Mouse (Mus musculus) neural tube, embryonic 14.5 days (tissue): Measurements from ENCODE around the gene Tbc1d22a. TPM values are rescaled to one million over a fixed set of nuclear protein-coding genes. Genes with fewer than 3 reads are reported as not detected.

Experiments used
- ATAC-seq: fragments of 200-750 bp; cut with Nextera tagmentation; 2 replicates; pipeline ENCODE4 v1.8.0; 2017; ENCODE audit warnings: low read depth, mild to moderate bottlenecking, moderate TSS enrichment, moderate library complexity
- H3K27ac ChIP-seq: fragments of 300-500 bp; sonication (generic); 2 replicates; pipeline ENCODE4 v1.5.1; 2014; ENCODE audit warnings: low read depth, mild to moderate bottlenecking, control low read depth, low read length, moderate library complexity, mixed read lengths
- H3K27me3 ChIP-seq: fragments of 300-500 bp; sonication (generic); 2 replicates; pipeline ENCODE4 v1.6.1; 2014; ENCODE audit warnings: low read length; ENCODE audit not compliant: control insufficient read depth, insufficient read depth
- H3K36me3 ChIP-seq: fragments of 300-500 bp; sonication (generic); 2 replicates; pipeline ENCODE4 v1.6.1; 2014; ENCODE audit warnings: low read length, mixed read lengths; ENCODE audit not compliant: control insufficient read depth, insufficient read depth
- H3K4me1 ChIP-seq: fragments of 300-500 bp; sonication (generic); 2 replicates; pipeline ENCODE4 v1.6.1; 2014; ENCODE audit warnings: low read length; ENCODE audit not compliant: control insufficient read depth, insufficient read depth
- H3K4me2 ChIP-seq: fragments of 300-500 bp; sonication (generic); 2 replicates; pipeline ENCODE4 v1.6.1; 2014; ENCODE audit warnings: mild to moderate bottlenecking, low read depth, low read length, control low read depth
- H3K4me3 ChIP-seq: fragments of 300-500 bp; sonication (generic); 2 replicates; pipeline ENCODE4 v1.5.1; 2014; ENCODE audit warnings: low read depth, low read length, control low read depth, mixed read lengths
- H3K9ac ChIP-seq: fragments of 300-500 bp; sonication (generic); replicated peaks from 2 replicates; pipeline ENCODE4 v1.6.1; 2014; ENCODE audit warnings: low read depth, mild to moderate bottlenecking, control low read depth, low read length, mixed read lengths
- H3K9me3 ChIP-seq: fragments of 300-500 bp; sonication (generic); 2 replicates; pipeline ENCODE4 v1.6.1; 2016; ENCODE audit warnings: low read length; ENCODE audit not compliant: control insufficient read depth
- WGBS: fragments of 180-500 bp; shearing (Covaris S2); extraction: QIAGEN DNeasy Blood & Tissue Kit; methylation state at CpG from one replicate; pipeline ENCODE4 v1.1.7; 2014; 5-methylcytosine and 5-hydroxymethylcytosine counted together
- polyA plus RNA-seq: library from polyadenylated mRNA; unstranded; fragments of >200 nt; fragmentation: Nextera tagmentation; extraction: Ambion mirVana; gene quantifications from 2 replicates; pipeline ENCODE4 v1.2.1, GENCODE M21; 2014

Tbc1d22a gene
- polyA plus RNA-seq, 1 experiment from 2014 or later = 8.9 TPM

DNA sequence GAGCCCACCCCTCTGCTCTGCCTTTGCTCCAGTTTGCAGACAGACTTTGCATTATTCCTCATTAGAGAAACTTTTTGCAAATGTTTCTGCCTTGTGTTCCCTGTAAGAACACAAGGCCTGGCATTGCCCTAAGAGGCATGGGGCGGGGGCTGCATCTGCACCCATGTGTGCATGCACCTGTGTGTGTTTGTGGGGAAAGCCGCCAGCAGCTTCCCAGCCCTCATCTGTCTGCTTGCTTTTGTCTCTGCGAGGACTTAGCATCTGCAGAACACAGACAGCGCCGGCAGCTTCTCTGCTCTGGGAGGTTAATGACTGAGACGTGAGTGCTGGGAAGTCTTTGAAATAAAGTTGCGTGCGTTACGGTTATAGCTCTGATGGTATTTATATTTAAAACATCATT lies 120.5 kb downstream of the Tbc1d22a start:
- H3K27me3 ChIP-seq = no peaks in the 10 kb centered on the region
- no peaks in the 10 kb centered on the region for H3K36me3 ChIP-seq
- no peaks in the 10 kb centered on the region for H3K9me3 ChIP-seq
- peaks cover 31% of the 10 kb centered on the region for H3K4me1 ChIP-seq
- 48% methylated on average over 9 of the region's 9 CpGs for WGBS
- no peak for ATAC-seq
- no peak overlapping the region for H3K27ac ChIP-seq
- H3K4me2 ChIP-seq = no peak overlapping the region
- no peak overlapping the region for H3K9ac ChIP-seq
- H3K4me3 ChIP-seq = no peak overlapping the region

DNA sequence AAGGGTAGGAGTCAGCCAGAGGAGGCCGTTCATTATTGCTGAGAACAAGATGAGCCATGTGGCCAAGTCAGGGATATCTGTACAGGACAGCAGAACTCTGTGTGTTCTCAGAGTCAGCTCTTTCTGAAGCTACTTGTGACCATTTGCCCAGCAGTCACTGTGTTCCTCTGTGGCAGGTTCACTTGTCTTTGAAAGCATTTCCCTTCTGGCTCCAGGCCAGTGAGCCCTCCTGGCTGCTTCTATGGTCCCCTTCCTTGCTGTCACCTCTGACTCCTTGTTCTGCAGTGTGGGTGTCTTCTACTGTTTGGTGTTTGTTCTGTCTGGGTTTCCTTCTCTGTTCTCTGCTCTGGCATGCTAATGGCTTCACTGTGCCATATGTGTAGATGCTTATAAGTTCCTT lies 121.5 kb downstream of the Tbc1d22a start:
- no peaks in the 10 kb centered on the region for H3K9me3 ChIP-seq
- no peak overlapping the region for H3K4me3 ChIP-seq
- H3K27ac ChIP-seq = no peak overlapping the region
- ATAC-seq = no peak
- H3K4me2 ChIP-seq = no peak overlapping the region
- peaks cover 22% of the 10 kb centered on the region for H3K4me1 ChIP-seq
- H3K36me3 ChIP-seq = no peaks in the 10 kb centered on the region
- no peak overlapping the region for H3K9ac ChIP-seq
- 71% methylated on average over 1 of the region's 1 CpGs for WGBS
- no peaks in the 10 kb centered on the region for H3K27me3 ChIP-seq

GRCm38 (mm10) chr15:86337726-86338125 lies 123.5 kb downstream of the Tbc1d22a start:
- H3K4me3 ChIP-seq = no peak overlapping the region
- H3K9ac ChIP-seq = no peak overlapping the region
- no peaks in the 10 kb centered on the region for H3K27me3 ChIP-seq
- no peak overlapping the region for H3K27ac ChIP-seq
- no peak for ATAC-seq
- H3K36me3 ChIP-seq = no peaks in the 10 kb centered on the region
- H3K9me3 ChIP-seq = no peaks in the 10 kb centered on the region
- peaks cover 21% of the 10 kb centered on the region for H3K4me1 ChIP-seq
- H3K4me2 ChIP-seq = no peak overlapping the region
- 67% methylated on average over 10 of the region's 10 CpGs for WGBS

DNA sequence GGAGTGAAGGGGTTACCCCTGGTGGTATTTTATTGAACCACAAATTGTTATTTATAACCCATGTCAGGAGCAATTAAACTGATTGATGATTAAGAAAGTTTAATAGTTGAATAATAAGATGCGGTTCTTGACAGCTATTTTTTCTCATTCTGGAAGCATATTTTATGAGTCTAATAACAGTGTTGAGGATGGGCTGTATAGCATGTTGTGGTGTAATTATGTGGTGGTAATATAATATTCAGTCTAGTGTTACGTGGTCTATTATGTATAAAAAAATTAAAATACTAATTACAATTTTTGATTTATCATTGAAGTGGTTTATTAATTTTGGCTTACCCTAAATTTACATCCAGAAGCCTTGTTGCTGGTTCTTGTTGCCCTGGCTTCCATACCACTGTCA lies 125.5 kb downstream of the Tbc1d22a start:
- ATAC-seq = peak; percentile 72; the same call in 1 of the 2 replicates
- Histone ChIP-seq H3K4me3 (no peak overlapping the region), H3K36me3 (no peaks in the 10 kb centered on the region), H3K27ac (no peak overlapping the region), H3K4me2 (no peak overlapping the region), H3K9ac (no peak overlapping the region), H3K4me1 (peaks cover 32% of the 10 kb centered on the region), H3K9me3 (no peaks in the 10 kb centered on the region), H3K27me3 (no peaks in the 10 kb centered on the region)
- 40% methylated on average over 2 of the region's 2 CpGs for WGBS

DNA sequence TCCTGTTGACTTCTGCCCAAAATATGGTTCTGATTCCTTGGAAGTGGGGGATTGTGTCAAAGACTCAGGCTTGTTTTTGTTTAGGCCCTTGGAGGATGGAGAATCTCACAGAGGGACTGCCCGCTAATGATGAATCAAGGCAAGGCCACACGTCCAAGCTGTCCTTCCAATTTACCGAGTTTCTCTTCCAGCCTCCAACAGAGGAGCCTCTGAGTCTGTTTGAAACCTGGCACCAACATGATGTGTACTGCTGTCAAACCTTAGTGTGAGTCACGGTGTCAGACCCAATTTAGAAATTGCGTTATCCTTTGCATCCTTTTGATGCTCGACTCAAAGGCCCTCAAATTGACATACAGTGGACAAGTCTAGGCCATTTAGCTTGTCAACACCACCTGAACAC lies 126.5 kb downstream of the Tbc1d22a start:
- WGBS = 87% methylated on average over 6 of the region's 6 CpGs
- H3K4me2 ChIP-seq = no peak overlapping the region
- peaks cover 32% of the 10 kb centered on the region for H3K4me1 ChIP-seq

GRCm38 (mm10) chr15:86342637-86343375 lies 128.5 kb downstream of the Tbc1d22a start:
- no peak for ATAC-seq
- WGBS = 89% methylated on average over 8 of the region's 8 CpGs
- no peak overlapping the region for H3K9ac ChIP-seq
- peaks cover 45% of the 10 kb centered on the region for H3K4me1 ChIP-seq
- H3K9me3 ChIP-seq = no peaks in the 10 kb centered on the region
- no peaks in the 10 kb centered on the region for H3K27me3 ChIP-seq
- no peaks in the 10 kb centered on the region for H3K36me3 ChIP-seq
- H3K27ac ChIP-seq = no peak overlapping the region
- H3K4me3 ChIP-seq = no peak overlapping the region
- no peak overlapping the region for H3K4me2 ChIP-seq

More for the DNA sequence above, 126.5 kb downstream of the Tbc1d22a start:
- no peaks in the 10 kb centered on the region for H3K27me3 ChIP-seq
- no peaks in the 10 kb centered on the region for H3K36me3 ChIP-seq
- H3K4me3 ChIP-seq = no peak overlapping the region
- ATAC-seq = no peak
- H3K9ac ChIP-seq = no peak overlapping the region
- no peak overlapping the region for H3K27ac ChIP-seq
- no peaks in the 10 kb centered on the region for H3K9me3 ChIP-seq

GRCm38 (mm10) chr15:86344906-86345331 lies 130.7 kb downstream of the Tbc1d22a start:
- peak overlapping the region; percentile 28; the same call in 1 of the 2 replicates for H3K27ac ChIP-seq
- WGBS = 41% methylated on average over 8 of the region's 8 CpGs
- H3K4me2 ChIP-seq = no peak overlapping the region
- H3K4me3 ChIP-seq = no peak overlapping the region
- no peaks in the 10 kb centered on the region for H3K9me3 ChIP-seq
- no peak overlapping the region for H3K9ac ChIP-seq
- H3K27me3 ChIP-seq = no peaks in the 10 kb centered on the region
- ATAC-seq = no peak
- peaks cover 43% of the 10 kb centered on the region for H3K4me1 ChIP-seq
- H3K36me3 ChIP-seq = no peaks in the 10 kb centered on the region

GRCm38 (mm10) chr15:86345907-86346306 lies 131.6 kb downstream of the Tbc1d22a start:
- no peak for ATAC-seq
- H3K9me3 ChIP-seq = no peaks in the 10 kb centered on the region
- H3K36me3 ChIP-seq = no peaks in the 10 kb centered on the region
- H3K9ac ChIP-seq = no peak overlapping the region
- no peak overlapping the region for H3K4me3 ChIP-seq
- 60% methylated on average over 9 of the region's 9 CpGs for WGBS
- H3K4me2 ChIP-seq = no peak overlapping the region
- H3K27ac ChIP-seq = peak overlapping the region; percentile 39; the same call in 1 of the 2 replicates
- H3K4me1 ChIP-seq = peaks cover 43% of the 10 kb centered on the region
- no peaks in the 10 kb centered on the region for H3K27me3 ChIP-seq

DNA sequence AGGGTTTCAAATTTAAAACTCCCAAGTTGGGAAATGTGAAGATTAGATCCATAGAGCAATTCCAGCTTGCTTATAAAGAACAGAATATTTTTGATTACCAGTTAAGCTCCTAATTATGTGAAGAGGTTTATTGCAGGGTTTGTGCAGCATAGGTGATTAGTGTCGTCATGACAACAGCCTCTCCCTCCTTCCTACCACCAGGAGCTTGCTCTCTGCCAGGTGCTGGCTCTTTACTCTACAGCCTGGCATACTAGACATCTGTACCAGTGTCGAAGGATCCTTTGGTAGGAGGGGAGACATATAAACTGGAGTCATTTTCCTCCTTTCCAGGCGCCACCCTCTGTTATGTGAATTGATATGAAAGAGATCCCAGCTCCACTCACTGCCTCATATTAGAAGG lies 132.3 kb downstream of the Tbc1d22a start:
- Histone ChIP-seq H3K27ac (peak overlapping the region; percentile 23; the same call in 1 of the 2 replicates), H3K36me3 (no peaks in the 10 kb centered on the region), H3K9me3 (no peaks in the 10 kb centered on the region), H3K4me2 (no peak overlapping the region), H3K4me1 (peaks cover 43% of the 10 kb centered on the region), H3K4me3 (no peak overlapping the region), H3K27me3 (no peaks in the 10 kb centered on the region), H3K9ac (no peak overlapping the region)
- 50% methylated on average over 3 of the region's 3 CpGs for WGBS
- peak; percentile 74 for ATAC-seq
